ENCODE assay signal across 14 mouse cellular contexts in the genomic region with DNA sequence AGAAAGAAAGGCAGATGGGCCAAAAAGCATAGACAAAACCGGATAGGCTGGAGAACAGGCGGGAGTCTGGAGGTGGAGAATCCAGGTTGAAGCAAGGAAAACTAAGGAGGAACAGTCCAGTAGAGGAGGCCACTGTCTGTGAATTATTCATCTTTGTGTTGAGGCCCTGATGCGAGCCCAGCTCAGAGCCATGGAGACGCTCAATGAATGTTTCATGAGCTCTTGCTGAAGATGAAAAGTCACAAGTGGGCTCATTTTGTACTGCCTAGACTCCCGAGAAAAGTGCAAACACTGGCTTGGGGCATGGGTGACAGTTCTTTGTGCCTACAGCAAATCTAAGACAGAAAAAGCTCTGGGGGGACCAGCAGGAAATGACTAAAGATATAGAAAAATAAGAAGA. TPM values are rescaled to one million over a fixed set of nuclear protein-coding genes. Genes with fewer than 3 reads are reported as not detected.
DNase-seq lines count a peak whose midpoint lies in the region; ATAC-seq lines count a peak whose summit lies in the region.
"Had no signal": no experiment of that assay in that cellular context is flagged by ENCODE, and none has a peak within 500 bp of the region (broad histone marks: within the 10 kb centered on the region; RNA-seq: fewer than 3 reads in every experiment).

No protein-coding gene starts in this region.

- H3K9me3 ChIP-seq in midbrain, embryonic 11.5 days (ENCODE audit: control insufficient read depth, low read length): no peaks in the 10 kb centered on the region
- H3K9me3 ChIP-seq: limb, embryonic 15.5 days had no signal

- WGBS in midbrain, embryonic 11.5 days: 41% methylated on average over 5 of the region's 5 CpGs

- peak overlapping the region; percentile 78 for H3K27ac ChIP-seq in midbrain, embryonic 11.5 days (ENCODE audit: low read depth, low read length)
- H3K27ac ChIP-seq: limb, embryonic 15.5 days had no signal

- H3K4me1 ChIP-seq in midbrain, embryonic 11.5 days (ENCODE audit: control insufficient read depth, insufficient read depth, low read length): peaks cover 52% of the 10 kb centered on the region

- peak overlapping the region; percentile 91 for H3K4me2 ChIP-seq in midbrain, embryonic 11.5 days
- H3K4me2 ChIP-seq: limb, embryonic 15.5 days had no signal

- peak; percentile 12 for DNase-seq in cerebellum, adult 9-11 months
- no peak for DNase-seq in cerebellum, adult 9-10 months
- DNase-seq in right cerebral cortex, adult 18-20 months: peak; percentile 13
- no peak for DNase-seq in right cerebral cortex, postnatal 14 days
- no peak for DNase-seq in midbrain, embryonic 11.5 days (ENCODE audit: low spot score, missing footprints)
- no peak for DNase-seq in frontal cortex, postnatal 25 days (ENCODE audit: low spot score in 2 of 2)
- no peak for DNase-seq in lung, postnatal 36 days
- DNase-seq in adrenal gland, adult (ENCODE audit: inconsistent age in 2 of 2, low spot score in 1 of 2): no peak
- DNase-seq: cerebellum, postnatal 36 days; gastrocnemius, postnatal 25 days; heart, postnatal 10 days; kidney, adult 18-20 months had no signal

- H3K27me3 ChIP-seq in midbrain, embryonic 11.5 days (ENCODE audit: control insufficient read depth, insufficient read depth, low read length): no peaks in the 10 kb centered on the region
- H3K27me3 ChIP-seq: limb, embryonic 15.5 days had no signal

- peaks cover 16% of the 10 kb centered on the region for H3K36me3 ChIP-seq in midbrain, embryonic 11.5 days (ENCODE audit: control insufficient read depth, insufficient read depth, low read length)

- ATAC-seq in midbrain, embryonic 11.5 days (ENCODE audit: low FRiP score): no peak

- peak overlapping the region; percentile 40; the same call in 1 of the 2 replicates for H3K9ac ChIP-seq in midbrain, embryonic 11.5 days (ENCODE audit: low read length)
- H3K9ac ChIP-seq: limb, embryonic 15.5 days had no signal

- peak overlapping the region; percentile 80; the same call in 1 of the 2 replicates for H3K4me3 ChIP-seq in midbrain, embryonic 11.5 days (ENCODE audit: low read depth, low read length)
- H3K4me3 ChIP-seq: erythroblast, embryonic 14.5 days; limb, embryonic 15.5 days had no signal

RNA-seq across cellular contexts. Expression of gene Fads2, which starts 3.7 kb away (rescaled TPM):
- polyA plus RNA-seq in midbrain, embryonic 11.5 days (2014; fragmentation: Nextera tagmentation; extraction: Ambion mirVana): 76.4 and 80.5 TPM in 2 replicates

RNA-seq across cellular contexts. Expression of gene Fads3, which starts 56.5 kb away (rescaled TPM):
- 5.0 and 5.1 TPM in 2 replicates for polyA plus RNA-seq in midbrain, embryonic 11.5 days (2014; fragmentation: Nextera tagmentation; extraction: Ambion mirVana)

Comparison
In these comparisons a context has a peak if more than half of its experiments do, and no peak if none do; other contexts are left out.
1. DNase-seq: peak in cerebellum, adult 9-11 months (single experiment) and right cerebral cortex, adult 18-20 months (single experiment); none in cerebellum, adult 9-10 months (single experiment), right cerebral cortex, postnatal 14 days (single experiment), midbrain, embryonic 11.5 days (single experiment), frontal cortex, postnatal 25 days (0 of 2), lung, postnatal 36 days (single experiment) and adrenal gland, adult (0 of 2).